Mouse (Mus musculus) embryonic facial prominence, embryonic 11.5 days (tissue): Measurements from ENCODE around the gene Tcp10a. TPM values are rescaled to one million over a fixed set of nuclear protein-coding genes. Genes with fewer than 3 reads are reported as not detected.
"Not testable (repeated sequence)": the region's sequence is repeated elsewhere in the genome, so short reads cannot be mapped to it uniquely, and the experiment has no call there.

Experiments
- ATAC-seq: fragments of 200-750 bp; cut with Nextera tagmentation; replicated peaks from 2 replicates; pipeline ENCODE4 v1.8.0; 2017; ENCODE audit warnings: low read depth; ENCODE audit not compliant: insufficient number of reproducible peaks, low FRiP score, low TSS enrichment
- DNase-seq: peaks from one replicate; pipeline ENCODE4 v3.0.0-alpha.2; 2015; ENCODE audit warnings: low spot score
- H3K27ac ChIP-seq: fragments of 300-500 bp; sonication (generic); replicated peaks from 2 replicates; pipeline ENCODE4 v1.5.1; 2014; ENCODE audit warnings: mild to moderate bottlenecking, low read depth, low read length, control low read depth
- H3K27me3 ChIP-seq: fragments of 300-500 bp; sonication (generic); 2 replicates; pipeline ENCODE4 v1.6.1; 2014; ENCODE audit warnings: mild to moderate bottlenecking, low read length, moderate library complexity, mixed read lengths; ENCODE audit not compliant: control insufficient read depth, insufficient read depth
- H3K36me3 ChIP-seq: fragments of 300-500 bp; sonication (generic); replicated peaks from 2 replicates; pipeline ENCODE4 v1.6.1; 2014; ENCODE audit warnings: low read depth, mild to moderate bottlenecking, low read length, moderate library complexity, mixed read lengths; ENCODE audit not compliant: control insufficient read depth, insufficient read depth
- H3K4me1 ChIP-seq: fragments of 300-500 bp; sonication (generic); 2 replicates; pipeline ENCODE4 v1.6.1; 2014; ENCODE audit warnings: low read length, mixed read lengths; ENCODE audit not compliant: control insufficient read depth, insufficient read depth
- H3K4me2 ChIP-seq: fragments of 300-500 bp; sonication (generic); 2 replicates; pipeline ENCODE4 v1.6.1; 2014; ENCODE audit warnings: low read depth, mild to moderate bottlenecking, control low read depth, low read length, moderate library complexity
- H3K4me3 ChIP-seq: fragments of 300-500 bp; sonication (generic); 2 replicates; pipeline ENCODE4 v1.5.1; 2014; ENCODE audit warnings: low read depth, low read length, control low read depth
- H3K9ac ChIP-seq: fragments of 300-500 bp; sonication (generic); replicated peaks from 2 replicates; pipeline ENCODE4 v1.6.1; 2014; ENCODE audit warnings: mild to moderate bottlenecking, control low read depth, low read length
- H3K9me3 ChIP-seq: fragments of 300-500 bp; sonication (generic); replicated peaks from 2 replicates; pipeline ENCODE4 v1.6.1; 2016; ENCODE audit warnings: mild to moderate bottlenecking, low read length, inconsistent platforms, mixed read lengths; ENCODE audit not compliant: control insufficient read depth
- WGBS: fragments of 180-500 bp; shearing (Covaris S2); extraction: QIAGEN DNeasy Blood & Tissue Kit; methylation state at CpG from one replicate; pipeline ENCODE4 v1.1.7; 2014; 5-methylcytosine and 5-hydroxymethylcytosine counted together
- polyA plus RNA-seq: library from polyadenylated mRNA; unstranded; fragments of >200 nt; fragmentation: Nextera tagmentation; extraction: Ambion mirVana; gene quantifications from 2 replicates; pipeline ENCODE4 v1.2.1, GENCODE M21; 2014

Gene Tcp10a
- polyA plus RNA-seq, result not detected in 2 replicates

- H3K27ac ChIP-seq, H3K4me3 ChIP-seq, H3K9me3 ChIP-seq, DNase-seq, H3K9ac ChIP-seq, H3K4me2 ChIP-seq, H3K27me3 ChIP-seq, H3K4me1 ChIP-seq, ATAC-seq, H3K36me3 ChIP-seq: not testable (repeated sequence)
- 93% methylated on average over 3 of the region's 5 CpGs for WGBS
Observed at GRCm38 (mm10) chr17:7324346-7324745, at the start of gene Tcp10a. Gene Tcp10a, plus strand, starts transcription at chr17:7324646.

GRCm38 (mm10) chr17:7278702-7279242 lies 45.7 kb upstream of the Tcp10a start:
- 92% methylated on average over 15 of the region's 15 CpGs for WGBS
- Histone ChIP-seq H3K27ac (no peak overlapping the region), H3K4me1 (no peaks in the 10 kb centered on the region), H3K4me3 (no peak overlapping the region), H3K9ac (no peak overlapping the region), H3K36me3 (no peaks in the 10 kb centered on the region; the same call in 1 of the 2 replicates), H3K9me3 (no peaks in the 10 kb centered on the region), H3K27me3 (no peaks in the 10 kb centered on the region), H3K4me2 (no peak overlapping the region)
- ATAC-seq (no peak), DNase-seq (no peak)

DNA sequence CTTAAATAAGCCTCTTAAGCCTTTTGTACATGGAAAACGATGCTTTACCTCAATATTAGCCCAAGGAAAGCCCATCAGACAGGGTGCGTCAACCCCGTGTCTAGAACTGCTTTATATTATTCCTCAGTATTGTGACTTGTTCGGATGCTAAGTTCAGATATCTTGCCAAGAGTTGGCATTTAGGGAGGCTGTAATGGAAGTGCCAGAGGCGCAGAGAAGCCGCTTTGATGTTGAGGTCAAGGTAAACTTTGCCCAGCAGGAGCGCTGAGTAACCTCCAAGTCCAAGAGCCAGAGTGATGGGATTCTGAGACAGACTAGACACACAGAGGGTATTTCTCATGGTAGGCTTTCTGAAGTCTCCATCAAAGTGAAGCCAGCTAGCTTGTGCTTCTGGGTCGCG lies 45.2 kb upstream of the Tcp10a start:
- H3K9me3 ChIP-seq, result no peaks in the 10 kb centered on the region
- no peak overlapping the region for H3K9ac ChIP-seq
- no peaks in the 10 kb centered on the region for H3K27me3 ChIP-seq
- no peak for ATAC-seq
- H3K4me2 ChIP-seq, result no peak overlapping the region
- no peak overlapping the region for H3K27ac ChIP-seq
- no peaks in the 10 kb centered on the region; the same call in 1 of the 2 replicates for H3K36me3 ChIP-seq
- no peak for DNase-seq
- WGBS, result 91% methylated on average over 9 of the region's 9 CpGs
- no peak overlapping the region for H3K4me3 ChIP-seq
- no peaks in the 10 kb centered on the region for H3K4me1 ChIP-seq

GRCm38 (mm10) chr17:7284297-7284910 lies 40.0 kb upstream of the Tcp10a start:
- 78% methylated on average over 8 of the region's 8 CpGs for WGBS
- no peaks in the 10 kb centered on the region for H3K9me3 ChIP-seq
- H3K4me3 ChIP-seq, result no peak overlapping the region
- H3K36me3 ChIP-seq, result no peaks in the 10 kb centered on the region; the same call in 1 of the 2 replicates
- ATAC-seq, result no peak
- no peak overlapping the region for H3K9ac ChIP-seq
- DNase-seq, result no peak
- H3K4me1 ChIP-seq, result no peaks in the 10 kb centered on the region
- no peak overlapping the region for H3K27ac ChIP-seq
- no peaks in the 10 kb centered on the region for H3K27me3 ChIP-seq
- H3K4me2 ChIP-seq, result no peak overlapping the region

- DNase-seq (no peak), ATAC-seq (no peak)
- Histone ChIP-seq H3K4me3 (no peak overlapping the region), H3K36me3 (no peaks in the 10 kb centered on the region; the same call in 1 of the 2 replicates), H3K27ac (no peak overlapping the region), H3K9ac (no peak overlapping the region), H3K27me3 (no peaks in the 10 kb centered on the region), H3K9me3 (no peaks in the 10 kb centered on the region), H3K4me2 (no peak overlapping the region), H3K4me1 (no peaks in the 10 kb centered on the region)
- WGBS, result 82% methylated on average over 12 of the region's 12 CpGs
Observed at GRCm38 (mm10) chr17:7285292-7285691, 39.2 kb upstream of the Tcp10a start.

- no peaks in the 10 kb centered on the region for H3K27me3 ChIP-seq
- H3K4me1 ChIP-seq, result no peaks in the 10 kb centered on the region
- DNase-seq, result no peak
- no peak for ATAC-seq
- H3K9ac ChIP-seq, result no peak overlapping the region
- WGBS, result 90% methylated on average over 12 of the region's 12 CpGs
- H3K9me3 ChIP-seq, result no peaks in the 10 kb centered on the region
- no peak overlapping the region for H3K27ac ChIP-seq
- H3K36me3 ChIP-seq, result no peaks in the 10 kb centered on the region; the same call in 1 of the 2 replicates
- no peak overlapping the region for H3K4me3 ChIP-seq
- no peak overlapping the region for H3K4me2 ChIP-seq
Observed at GRCm38 (mm10) chr17:7286422-7287050, 37.9 kb upstream of the Tcp10a start.

DNA sequence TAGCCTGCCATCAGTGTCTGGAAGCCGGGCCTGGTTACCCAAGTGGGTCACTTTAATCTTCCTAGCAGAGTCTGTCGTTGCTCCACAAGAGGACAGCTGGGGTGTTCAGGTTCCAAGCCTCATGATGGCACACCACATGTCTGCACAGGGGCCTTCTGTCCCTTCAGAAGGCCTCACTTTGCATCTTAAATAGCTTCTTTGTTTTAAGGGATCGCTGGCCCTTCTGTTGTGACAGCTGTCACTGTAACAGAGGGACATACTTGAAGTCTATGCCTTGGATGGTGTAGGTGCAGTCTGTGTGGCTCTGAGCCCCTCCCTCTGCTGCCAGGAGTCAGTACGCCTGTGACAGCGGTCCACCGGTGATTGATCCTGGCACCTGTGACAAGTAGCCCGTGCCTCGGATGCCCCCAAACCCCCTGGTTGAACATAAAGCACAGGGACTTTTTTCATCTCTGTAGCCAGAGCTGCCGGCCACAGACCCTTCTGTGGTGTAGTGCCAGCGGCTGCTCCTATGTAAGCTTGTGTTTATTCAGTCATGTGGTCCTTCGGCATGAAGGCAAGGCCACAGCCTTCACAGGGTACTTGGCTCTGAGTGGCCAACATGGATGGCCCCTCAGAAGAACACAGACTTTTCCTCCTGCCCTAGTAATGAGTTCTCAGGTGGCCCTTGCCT lies 32.3 kb upstream of the Tcp10a start:
- Histone ChIP-seq H3K36me3 (no peaks in the 10 kb centered on the region; the same call in 1 of the 2 replicates), H3K4me1 (no peaks in the 10 kb centered on the region), H3K9me3 (no peaks in the 10 kb centered on the region), H3K27me3 (no peaks in the 10 kb centered on the region), H3K27ac (no peak overlapping the region), H3K9ac (no peak overlapping the region), H3K4me2 (no peak overlapping the region), H3K4me3 (no peak overlapping the region)
- no peak for ATAC-seq
- WGBS, result 70% methylated on average over 11 of the region's 11 CpGs
- DNase-seq, result no peak
